9 mouse cellular contexts compared by ENCODE assay signal in the genomic region with DNA sequence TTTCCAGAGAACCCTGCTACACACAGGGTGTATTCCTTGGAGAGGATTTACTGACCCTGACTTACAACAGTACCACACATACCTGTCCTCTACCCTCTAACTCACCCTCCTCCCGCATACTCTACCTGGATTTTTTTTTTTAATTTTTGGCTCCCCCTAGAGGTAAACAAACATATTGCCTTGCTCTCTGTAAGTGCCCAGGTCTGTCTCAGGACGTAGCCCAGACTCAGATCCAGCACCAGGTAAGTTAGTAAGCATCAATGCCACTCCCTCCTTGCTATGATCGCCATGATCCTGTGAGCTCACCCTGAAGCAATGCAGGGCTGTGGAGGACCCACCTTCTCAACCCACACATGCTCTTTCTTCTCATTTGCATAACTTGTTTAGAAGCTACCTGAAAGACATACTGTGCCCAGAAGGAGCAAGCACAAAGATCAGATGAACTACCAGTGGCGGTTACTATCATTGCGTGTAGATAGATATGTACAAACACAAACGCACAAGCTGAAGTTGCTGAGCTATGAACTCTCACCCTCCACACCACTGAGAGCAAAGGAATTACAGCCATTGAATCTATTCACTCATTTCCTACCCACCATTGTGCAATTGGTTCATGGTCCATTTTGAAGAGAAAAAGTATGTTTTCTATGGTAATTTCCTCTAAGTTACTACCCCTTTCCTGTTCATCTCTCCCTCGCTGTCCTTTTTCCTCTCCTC. TPM values are rescaled to one million over a fixed set of nuclear protein-coding genes. Genes with fewer than 3 reads are reported as not detected.
DNase-seq lines count a peak whose midpoint lies in the region; ATAC-seq and TF ChIP-seq lines count a peak whose summit lies in the region.
"Had no signal": no experiment of that assay in that cellular context is flagged by ENCODE, and none has a peak within 500 bp of the region (broad histone marks: within the 10 kb centered on the region; RNA-seq: fewer than 3 reads in every experiment).

No protein-coding gene starts in this region.

- no peak overlapping the region for H3K9ac ChIP-seq in hindbrain, embryonic 14.5 days
- H3K9ac ChIP-seq in hindbrain, embryonic 11.5 days (ENCODE audit: low read depth, low read length): no peak overlapping the region
- H3K9ac ChIP-seq in liver, embryonic 14.5 days (replicated peaks): no peak overlapping the region

- H3K4me2 ChIP-seq in hindbrain, embryonic 14.5 days (replicated peaks): no peak overlapping the region
- H3K4me2 ChIP-seq in hindbrain, embryonic 11.5 days (replicated peaks; ENCODE audit: low read depth, low read length): no peak overlapping the region
- no peak overlapping the region for H3K4me2 ChIP-seq in liver, embryonic 14.5 days (ENCODE audit: low read depth)

- H3K27me3 ChIP-seq in hindbrain, embryonic 14.5 days (ENCODE audit: control insufficient read depth, insufficient read depth, low read length): no peaks in the 10 kb centered on the region
- H3K27me3 ChIP-seq in hindbrain, embryonic 11.5 days (ENCODE audit: control insufficient read depth, insufficient read depth, low read length): no peaks in the 10 kb centered on the region
- H3K27me3 ChIP-seq in liver, embryonic 14.5 days (ENCODE audit: control insufficient read depth, insufficient read depth, low read length): no peaks in the 10 kb centered on the region

- no peak overlapping the region for H3K27ac ChIP-seq in hindbrain, embryonic 14.5 days
- no peak overlapping the region for H3K27ac ChIP-seq in hindbrain, embryonic 11.5 days (ENCODE audit: low read depth, low read length)
- H3K27ac ChIP-seq in liver, embryonic 14.5 days: no peak overlapping the region

- H3K36me3 ChIP-seq in hindbrain, embryonic 14.5 days (replicated peaks; ENCODE audit: control insufficient read depth, insufficient read depth): no peaks in the 10 kb centered on the region
- no peaks in the 10 kb centered on the region for H3K36me3 ChIP-seq in hindbrain, embryonic 11.5 days (ENCODE audit: control insufficient read depth, insufficient read depth, low read length)
- no peaks in the 10 kb centered on the region for H3K36me3 ChIP-seq in liver, embryonic 14.5 days (replicated peaks; ENCODE audit: control insufficient read depth, insufficient read depth, low read depth)

- no peaks in the 10 kb centered on the region for H3K9me3 ChIP-seq in hindbrain, embryonic 14.5 days (ENCODE audit: control insufficient read depth, low read length)
- H3K9me3 ChIP-seq in hindbrain, embryonic 11.5 days (ENCODE audit: control insufficient read depth, low read length): no peaks in the 10 kb centered on the region
- H3K9me3 ChIP-seq in liver, embryonic 14.5 days (ENCODE audit: control insufficient read depth, low read length): no peaks in the 10 kb centered on the region

- 0 out of 2 replicates have a peak, but pooled peaks have one; percentile 27 for ATAC-seq in hindbrain, embryonic 14.5 days (ENCODE audit: low FRiP score)
- ATAC-seq in hindbrain, embryonic 11.5 days (ENCODE audit: low FRiP score): no peak
- ATAC-seq in liver, embryonic 14.5 days (ENCODE audit: insufficient read depth): no peak

- no peaks in the 10 kb centered on the region for H3K4me1 ChIP-seq in hindbrain, embryonic 14.5 days (replicated peaks; ENCODE audit: control insufficient read depth, insufficient read depth, low read length)
- H3K4me1 ChIP-seq in hindbrain, embryonic 11.5 days (replicated peaks; ENCODE audit: control insufficient read depth, insufficient read depth, low read length): no peaks in the 10 kb centered on the region
- no peaks in the 10 kb centered on the region for H3K4me1 ChIP-seq in liver, embryonic 14.5 days (replicated peaks; ENCODE audit: control insufficient read depth in 2 of 2, insufficient read depth in 2 of 2, low read length in 1 of 2)

- no peak overlapping the region for H3K4me3 ChIP-seq in hindbrain, embryonic 14.5 days (replicated peaks; ENCODE audit: low read length)
- H3K4me3 ChIP-seq in hindbrain, embryonic 11.5 days (ENCODE audit: low read depth, low read length): no peak overlapping the region
- no peak overlapping the region for H3K4me3 ChIP-seq in liver, embryonic 14.5 days (ENCODE audit: insufficient read depth in 1 of 2, low read depth in 2 of 2, low read length in 2 of 2)

- DNase-seq in hindbrain, embryonic 14.5 days (ENCODE audit: low spot score): no peak
- DNase-seq in hindbrain, embryonic 11.5 days (ENCODE audit: low spot score): no peak
- DNase-seq in A20 (ENCODE audit: low read depth, low spot score) (peak; percentile 34), R1 (ENCODE audit: low read depth, low spot score) (peak; percentile 61)
- no peak for DNase-seq in liver, embryonic 14.5 days (ENCODE audit: low read depth in 3 of 3, low spot score in 3 of 3)
- no peak for DNase-seq in cerebellum, adult 8-10 months
- DNase-seq in c-Kit-positive CD71-positive TER-119-positive erythroid progenitor cells, embryonic 14.5 days (ENCODE audit: low spot score): no peak
- no peak for DNase-seq in heart, adult 9 months (ENCODE audit: low spot score in 2 of 2)
- DNase-seq: gastrocnemius, postnatal 10 days had no signal

- peak; percentile 56 for TF ChIP-seq CTCF in liver, embryonic 14.5 days (IDR thresholded peaks at IDR 0.05; ENCODE audit: low read depth)

- no peak for TF ChIP-seq EP300 in liver, embryonic 14.5 days (IDR thresholded peaks at IDR 0.05; ENCODE audit: low read depth)

- WGBS in hindbrain, embryonic 14.5 days: 72% methylated on average over 7 of the region's 7 CpGs
- WGBS in hindbrain, embryonic 11.5 days: 75% methylated on average over 7 of the region's 7 CpGs
- 58% methylated on average over 7 of the region's 7 CpGs for WGBS in liver, embryonic 14.5 days (ENCODE audit: insufficient replicate concordance)

RNA-seq across cellular contexts. Expression of a gene that starts 39.7 kb away (rescaled TPM):
- 9.0 and 9.4 TPM in 2 replicates for polyA plus RNA-seq in hindbrain, embryonic 14.5 days (2014; fragmentation: Nextera tagmentation; extraction: Ambion mirVana)
- polyA plus RNA-seq in hindbrain, embryonic 11.5 days (2014; fragmentation: Nextera tagmentation; extraction: Ambion mirVana): 94.6 and 106 TPM in 2 replicates
- polyA plus RNA-seq in liver, embryonic 14.5 days (2012; rRNA removed): 14.2 and 31.4 TPM in 2 replicates
- 70.7 and 73.9 TPM in 2 replicates for polyA plus RNA-seq in liver, embryonic 14.5 days (2014; fragmentation: Nextera tagmentation; extraction: Ambion mirVana)

RNA-seq across cellular contexts. Expression of a gene that starts 44.9 kb away (rescaled TPM):
- not detected in 2 replicates for polyA plus RNA-seq in hindbrain, embryonic 14.5 days (2014; fragmentation: Nextera tagmentation; extraction: Ambion mirVana)
- polyA plus RNA-seq in hindbrain, embryonic 11.5 days (2014; fragmentation: Nextera tagmentation; extraction: Ambion mirVana): not detected in 2 replicates
- polyA plus RNA-seq in liver, embryonic 14.5 days (2012; rRNA removed): 2.7 and 3.6 TPM in 2 replicates
- 9.6 and 12.1 TPM in 2 replicates for polyA plus RNA-seq in liver, embryonic 14.5 days (2014; fragmentation: Nextera tagmentation; extraction: Ambion mirVana)

Comparison
In these comparisons a context has a peak if more than half of its experiments do, and no peak if none do; other contexts are left out.
1. DNase-seq: peak in A20 (single experiment) and R1 (single experiment); none in hindbrain, embryonic 14.5 days (single experiment), hindbrain, embryonic 11.5 days (single experiment), liver, embryonic 14.5 days (0 of 3), cerebellum, adult 8-10 months (single experiment), c-Kit-positive CD71-positive TER-119-positive erythroid progenitor cells, embryonic 14.5 days (single experiment) and heart, adult 9 months (0 of 2).